Mouse (Mus musculus): Measurements from ENCODE around the gene Aldh2.

- no peak for TF ChIP-seq CTCF (IDR thresholded peaks at IDR 0.05; ENCODE audit: extremely low read depth, insufficient read depth, insufficient read length, insufficient replicate concordance)
- no peak for TF ChIP-seq POLR2A (IDR thresholded peaks at IDR 0.05; ENCODE audit: low read depth, low read length)
Observed at GRCm38 (mm10) chr5:121597991-121598537, 4.4 kb upstream of the Aldh2 start.

All from spleen, adult 2 months (tissue).